ENCODE assay signal across 11 mouse cellular contexts in genomic region chr3:96953489-96954233, GRCm38 (mm10). TPM values are rescaled to one million over a fixed set of nuclear protein-coding genes. Genes with fewer than 3 reads are reported as not detected.
DNase-seq lines count a peak whose midpoint lies in the region; ATAC-seq and TF ChIP-seq lines count a peak whose summit lies in the region.
"Had no signal": no experiment of that assay in that cellular context is flagged by ENCODE, and none has a peak within 500 bp of the region (broad histone marks: within the 10 kb centered on the region; RNA-seq: fewer than 3 reads in every experiment).

No protein-coding gene starts in this region.

- no peak overlapping the region for H3K4me3 ChIP-seq in hindbrain, postnatal 0 days (ENCODE audit: low read length)
- H3K4me3 ChIP-seq in hindbrain, embryonic 16.5 days (ENCODE audit: low read length), result no peak overlapping the region
- peak overlapping the region; percentile 1; the same call in 1 of the 2 replicates for H3K4me3 ChIP-seq in heart, embryonic 13.5 days
- H3K4me3 ChIP-seq in limb, embryonic 12.5 days (replicated peaks), result no peak overlapping the region
- H3K4me3 ChIP-seq in small intestine, adult 2 months (ENCODE audit: low read depth, low read length), result peak overlapping the region; percentile 23; the same call in 1 of the 2 replicates
- H3K4me3 ChIP-seq: embryonic facial prominence, embryonic 12.5 days had no signal

- no peak overlapping the region for H3K9ac ChIP-seq in hindbrain, postnatal 0 days (replicated peaks; ENCODE audit: low read length)
- no peak overlapping the region for H3K9ac ChIP-seq in hindbrain, embryonic 16.5 days (ENCODE audit: low read depth, low read length)
- peak overlapping the region; percentile 44; the same call in 1 of the 2 replicates for H3K9ac ChIP-seq in heart, embryonic 13.5 days
- no peak overlapping the region for H3K9ac ChIP-seq in limb, embryonic 12.5 days (replicated peaks)
- H3K9ac ChIP-seq: embryonic facial prominence, embryonic 12.5 days had no signal

- H3K4me1 ChIP-seq in hindbrain, postnatal 0 days (ENCODE audit: insufficient read depth, low read length), result no peaks in the 10 kb centered on the region
- no peaks in the 10 kb centered on the region for H3K4me1 ChIP-seq in hindbrain, embryonic 16.5 days (ENCODE audit: control insufficient read depth, insufficient read depth, low read depth, low read length)
- H3K4me1 ChIP-seq in heart, embryonic 13.5 days, result peaks cover 20% of the 10 kb centered on the region
- peaks cover 7% of the 10 kb centered on the region for H3K4me1 ChIP-seq in limb, embryonic 12.5 days (replicated peaks)
- peaks cover 4% of the 10 kb centered on the region; the same call in 1 of the 2 replicates for H3K4me1 ChIP-seq in small intestine, adult 2 months (ENCODE audit: control insufficient read depth, insufficient read depth, insufficient read length, low read length)

- TF ChIP-seq CTCF in hindbrain, postnatal 0 days (IDR thresholded peaks at IDR 0.05; ENCODE audit: low read depth), result no peak
- TF ChIP-seq CTCF in small intestine, adult 2 months (IDR thresholded peaks at IDR 0.05; ENCODE audit: extremely low read depth, insufficient read length, insufficient replicate concordance, low read depth, low read length), result no peak

- no peaks in the 10 kb centered on the region for H3K27me3 ChIP-seq in hindbrain, postnatal 0 days (ENCODE audit: insufficient read depth, low read length)
- H3K27me3 ChIP-seq in hindbrain, embryonic 16.5 days (replicated peaks; ENCODE audit: control insufficient read depth, insufficient read depth, low read length), result no peaks in the 10 kb centered on the region
- no peaks in the 10 kb centered on the region for H3K27me3 ChIP-seq in heart, embryonic 13.5 days (replicated peaks)
- 0 out of 2 replicates have a peak, but pooled peaks cover 4% of the 10 kb centered on the region for H3K27me3 ChIP-seq in limb, embryonic 12.5 days
- H3K27me3 ChIP-seq in small intestine, adult 2 months (ENCODE audit: control insufficient read depth, insufficient read depth, low read length), result no peaks in the 10 kb centered on the region
- H3K27me3 ChIP-seq: embryonic facial prominence, embryonic 12.5 days had no signal

- TF ChIP-seq POLR2A in small intestine, adult 2 months (IDR thresholded peaks at IDR 0.05; ENCODE audit: low read depth, low read length), result no peak

- H3K9me3 ChIP-seq in hindbrain, postnatal 0 days (ENCODE audit: low read length), result no peaks in the 10 kb centered on the region
- H3K9me3 ChIP-seq in hindbrain, embryonic 16.5 days (ENCODE audit: control insufficient read depth, low read length), result no peaks in the 10 kb centered on the region
- H3K9me3 ChIP-seq in heart, embryonic 13.5 days, result no peaks in the 10 kb centered on the region
- H3K9me3 ChIP-seq in limb, embryonic 12.5 days, result no peaks in the 10 kb centered on the region
- H3K9me3 ChIP-seq: embryonic facial prominence, embryonic 12.5 days had no signal

- H3K4me2 ChIP-seq in hindbrain, postnatal 0 days (ENCODE audit: low read depth, low read length), result peak overlapping the region; percentile 13; the same call in 1 of the 2 replicates
- H3K4me2 ChIP-seq in hindbrain, embryonic 16.5 days (ENCODE audit: low read length), result no peak overlapping the region; the same call in 1 of the 2 replicates
- H3K4me2 ChIP-seq in heart, embryonic 13.5 days, result peak overlapping the region; percentile 53
- peak overlapping the region; percentile 33 for H3K4me2 ChIP-seq in limb, embryonic 12.5 days
- H3K4me2 ChIP-seq: embryonic facial prominence, embryonic 12.5 days had no signal

- peak; percentile 58 for ATAC-seq in hindbrain, postnatal 0 days
- no peak; the same call in 1 of the 2 replicates for ATAC-seq in hindbrain, embryonic 16.5 days
- peak; percentile 71 for ATAC-seq in heart, embryonic 13.5 days (ENCODE audit: extremely low read depth, insufficient number of reproducible peaks, low FRiP score, low TSS enrichment)
- no peak for ATAC-seq in limb, embryonic 12.5 days (ENCODE audit: insufficient number of reproducible peaks, insufficient read depth, low FRiP score, low TSS enrichment, low read depth)
- ATAC-seq in activated CD4-positive, CD25-positive, alpha-beta regulatory T cell, adult 4 months, result no peak

- H3K27ac ChIP-seq in hindbrain, postnatal 0 days, result no peak overlapping the region
- no peak overlapping the region for H3K27ac ChIP-seq in hindbrain, embryonic 16.5 days (ENCODE audit: low read depth, low read length)
- peak overlapping the region; percentile 77 for H3K27ac ChIP-seq in heart, embryonic 13.5 days (replicated peaks)
- no peak overlapping the region for H3K27ac ChIP-seq in limb, embryonic 12.5 days
- no peak overlapping the region for H3K27ac ChIP-seq in small intestine, adult 2 months (ENCODE audit: insufficient read depth, low read depth, low read length)
- H3K27ac ChIP-seq: embryonic facial prominence, embryonic 12.5 days; macrophage had no signal

- DNase-seq in hindbrain, postnatal 0 days (ENCODE audit: low spot score), result no peak
- no peak for DNase-seq in cerebellum, adult 8-10 months
- DNase-seq in right cerebral cortex, postnatal 25 days, result no peak

- 49% methylated on average over 14 of the region's 14 CpGs for WGBS in hindbrain, postnatal 0 days
- 49% methylated on average over 14 of the region's 14 CpGs for WGBS in hindbrain, embryonic 16.5 days
- 27% methylated on average over 14 of the region's 14 CpGs for WGBS in heart, embryonic 13.5 days
- WGBS in limb, embryonic 12.5 days, result 51% methylated on average over 14 of the region's 14 CpGs
- WGBS in small intestine, adult 2 months, result 26% methylated on average over 14 of the region's 14 CpGs

- no peaks in the 10 kb centered on the region for H3K36me3 ChIP-seq in hindbrain, postnatal 0 days (ENCODE audit: insufficient read depth, low read length)
- no peaks in the 10 kb centered on the region for H3K36me3 ChIP-seq in hindbrain, embryonic 16.5 days (ENCODE audit: control insufficient read depth, insufficient read depth, low read length)
- no peaks in the 10 kb centered on the region for H3K36me3 ChIP-seq in heart, embryonic 13.5 days
- H3K36me3 ChIP-seq in limb, embryonic 12.5 days, result no peaks in the 10 kb centered on the region
- no peaks in the 10 kb centered on the region for H3K36me3 ChIP-seq in small intestine, adult 2 months (ENCODE audit: control insufficient read depth, insufficient read depth, low read length)
- H3K36me3 ChIP-seq: embryonic facial prominence, embryonic 12.5 days had no signal

RNA-seq across cellular contexts. Expression of gene Gja8, which starts 27.8 kb away (rescaled TPM):
- total RNA-seq in hindbrain, postnatal 0 days (2014; rRNA removed), result not detected in 2 replicates
- 0.04 and 0.05 TPM in 2 replicates for polyA plus RNA-seq in hindbrain, postnatal 0 days (2015; fragmentation: Nextera tagmentation; extraction: Ambion mirVana)
- 0.03 and 0.04 TPM in 2 replicates for polyA plus RNA-seq in hindbrain, embryonic 16.5 days (2015; fragmentation: Nextera tagmentation; extraction: Ambion mirVana)
- polyA plus RNA-seq in heart, embryonic 13.5 days (2015; fragmentation: Nextera tagmentation; extraction: Ambion mirVana), result not detected in 2 replicates
- polyA plus RNA-seq in limb, embryonic 12.5 days (2016; fragmentation: Nextera tagmentation; extraction: Ambion mirVana), result not detected in 2 replicates
- polyA plus RNA-seq in small intestine, adult 2 months (2012; rRNA removed), result not detected in 2 replicates
- polyA plus RNA-seq in activated CD4-positive, CD25-positive, alpha-beta regulatory T cell, adult 4 months (2017; shearing (Covaris generic)), result under 1 TPM in 1 of 2 experiments, not detected in 1; 0.08 TPM
- polyA plus RNA-seq: macrophage; spleen, adult 2 months had no signal

RNA-seq across cellular contexts. Expression of gene Gpr89, which starts 48.5 kb away (rescaled TPM):
- total RNA-seq in hindbrain, postnatal 0 days (2014; rRNA removed), result 20.4 and 40.3 TPM in 2 replicates
- 34.9 and 41.8 TPM in 2 replicates for polyA plus RNA-seq in hindbrain, postnatal 0 days (2015; fragmentation: Nextera tagmentation; extraction: Ambion mirVana)
- polyA plus RNA-seq in hindbrain, embryonic 16.5 days (2015; fragmentation: Nextera tagmentation; extraction: Ambion mirVana), result 35.1 and 41.1 TPM in 2 replicates
- polyA plus RNA-seq in heart, embryonic 13.5 days (2015; fragmentation: Nextera tagmentation; extraction: Ambion mirVana), result 24.2 and 26.6 TPM in 2 replicates
- 35.1 and 37.7 TPM in 2 replicates for polyA plus RNA-seq in limb, embryonic 12.5 days (2016; fragmentation: Nextera tagmentation; extraction: Ambion mirVana)
- 11.5 and 23.5 TPM in 2 replicates for polyA plus RNA-seq in small intestine, adult 2 months (2012; rRNA removed)
- polyA plus RNA-seq in activated CD4-positive, CD25-positive, alpha-beta regulatory T cell, adult 4 months (2017; shearing (Covaris generic)), result 10 to 100 TPM; 23.7 to 26.9 TPM

RNA-seq across cellular contexts. Expression of gene Gja5, which starts 49.2 kb away (rescaled TPM):
- 1.2 and 2.6 TPM in 2 replicates for total RNA-seq in hindbrain, postnatal 0 days (2014; rRNA removed)
- polyA plus RNA-seq in hindbrain, postnatal 0 days (2015; fragmentation: Nextera tagmentation; extraction: Ambion mirVana), result 1.2 and 1.3 TPM in 2 replicates
- 2.1 and 3.3 TPM in 2 replicates for polyA plus RNA-seq in hindbrain, embryonic 16.5 days (2015; fragmentation: Nextera tagmentation; extraction: Ambion mirVana)
- polyA plus RNA-seq in heart, embryonic 13.5 days (2015; fragmentation: Nextera tagmentation; extraction: Ambion mirVana), result 113 and 126 TPM in 2 replicates
- 11.4 and 14.0 TPM in 2 replicates for polyA plus RNA-seq in limb, embryonic 12.5 days (2016; fragmentation: Nextera tagmentation; extraction: Ambion mirVana)
- 0.53 and 0.62 TPM in 2 replicates for polyA plus RNA-seq in small intestine, adult 2 months (2012; rRNA removed)
- polyA plus RNA-seq in activated CD4-positive, CD25-positive, alpha-beta regulatory T cell, adult 4 months (2017; shearing (Covaris generic)), result under 1 TPM; 0.12 to 0.13 TPM
- polyA plus RNA-seq: macrophage had no signal

Comparison
In these comparisons a context has a peak if more than half of its experiments do, and no peak if none do; other contexts are left out.
1. ATAC-seq: peak in hindbrain, postnatal 0 days (single experiment) and heart, embryonic 13.5 days (single experiment); none in hindbrain, embryonic 16.5 days (single experiment), limb, embryonic 12.5 days (single experiment) and activated CD4-positive, CD25-positive, alpha-beta regulatory T cell, adult 4 months (single experiment).
2. H3K4me3 ChIP-seq: peak in heart, embryonic 13.5 days (single experiment) and small intestine, adult 2 months (single experiment); none in hindbrain, postnatal 0 days (single experiment), hindbrain, embryonic 16.5 days (single experiment) and limb, embryonic 12.5 days (single experiment).